Mouse (Mus musculus) lung, postnatal 0 days (tissue): Measurements from ENCODE around the gene 2410015M20Rik. TPM values are rescaled to one million over a fixed set of nuclear protein-coding genes. Genes with fewer than 3 reads are reported as not detected.
A peak's percentile ranks its signal among the peaks of the same experiment; 100 is the strongest.

Experiments
- ATAC-seq: fragments of 200-750 bp; cut with Nextera tagmentation; 2 replicates; pipeline ENCODE4 v1.8.0; 2017; ENCODE audit warnings: moderate library complexity
- DNase-seq: peaks from one replicate; pipeline ENCODE4 v3.0.0-alpha.2; 2016; ENCODE audit warnings: low spot score
- H3K27ac ChIP-seq: fragments of 300-500 bp; sonication (generic); 2 replicates; pipeline ENCODE4 v1.5.1; 2014; ENCODE audit warnings: antibody characterized with exemption, mild to moderate bottlenecking, low read length, mixed read lengths
- H3K27me3 ChIP-seq: fragments of 300-500 bp; sonication (generic); replicated peaks from 2 replicates; pipeline ENCODE4 v1.6.1; 2014; ENCODE audit warnings: low read length, mixed read lengths; ENCODE audit not compliant: insufficient read depth
- H3K36me3 ChIP-seq: fragments of 300-500 bp; sonication (generic); 2 replicates; pipeline ENCODE4 v1.6.1; 2014; ENCODE audit warnings: low read length, mixed read lengths; ENCODE audit not compliant: insufficient read depth
- H3K4me1 ChIP-seq: fragments of 300-500 bp; sonication (generic); 2 replicates; pipeline ENCODE4 v1.6.1; 2014; ENCODE audit warnings: antibody characterized with exemption, low read depth, low read length, mixed read lengths; ENCODE audit not compliant: insufficient read depth
- H3K4me2 ChIP-seq: fragments of 300-500 bp; sonication (generic); replicated peaks from 2 replicates; pipeline ENCODE4 v1.6.1; 2014; ENCODE audit warnings: low read depth, mild to moderate bottlenecking, low read length, moderate library complexity, mixed read lengths
- H3K4me3 ChIP-seq: fragments of 300-500 bp; sonication (generic); 2 replicates; pipeline ENCODE4 v1.5.1; 2014; ENCODE audit warnings: low read depth, low read length
- H3K9ac ChIP-seq: fragments of 300-500 bp; sonication (generic); replicated peaks from 2 replicates; pipeline ENCODE4 v1.6.1; 2014; ENCODE audit warnings: low read depth, mild to moderate bottlenecking
- H3K9me3 ChIP-seq: fragments of 300-500 bp; sonication (generic); 2 replicates; pipeline ENCODE4 v1.6.1; 2016; ENCODE audit warnings: low read length, mixed read lengths
- CTCF ChIP-seq: IDR thresholded peaks from 2 replicates; pipeline ENCODE4 v1.5.1; 2016; ENCODE audit warnings: antibody characterized with exemption, mild to moderate bottlenecking
- EP300 ChIP-seq: IDR thresholded peaks from 2 replicates; pipeline ENCODE4 v1.6.1; 2016; ENCODE audit warnings: antibody characterized with exemption, mild to moderate bottlenecking, control low read depth
- WGBS: fragments of 180-500 bp; shearing (Covaris S2); extraction: QIAGEN DNeasy Blood & Tissue Kit; methylation state at CpG from one replicate; pipeline ENCODE4 v1.1.7; 2014; 5-methylcytosine and 5-hydroxymethylcytosine counted together
- polyA plus RNA-seq: library from polyadenylated mRNA; unstranded; fragments of >200 nt; fragmentation: Nextera tagmentation; extraction: Ambion mirVana; gene quantifications from 2 replicates; pipeline ENCODE4 v1.2.1, GENCODE M21; 2015

Gene 2410015M20Rik
- polyA plus RNA-seq, 1 experiment from 2014 or later, result 230 TPM

GRCm38 (mm10) chr17:56611861-56612564 is 2.4 kb upstream of the 2410015M20Rik start:
- Histone ChIP-seq H3K4me3 (no peak overlapping the region), H3K27ac (no peak overlapping the region), H3K27me3 (no peaks in the 10 kb centered on the region), H3K4me1 (peaks cover 14% of the 10 kb centered on the region), H3K36me3 (peaks cover 1% of the 10 kb centered on the region; the same call in 1 of the 2 replicates), H3K4me2 (no peak overlapping the region), H3K9ac (no peak overlapping the region), H3K9me3 (no peaks in the 10 kb centered on the region)
- DNase-seq (peak; percentile 73), ATAC-seq (peak; percentile 10; the same call in 1 of the 2 replicates)
- TF ChIP-seq EP300 (no peak), CTCF (no peak)
- 19% methylated on average over 14 of the region's 14 CpGs for WGBS

- H3K36me3 ChIP-seq, result peaks cover 8% of the 10 kb centered on the region; the same call in 1 of the 2 replicates
- H3K4me2 ChIP-seq, result no peak overlapping the region
- no peak overlapping the region for H3K9ac ChIP-seq
- no peaks in the 10 kb centered on the region for H3K27me3 ChIP-seq
- DNase-seq (peak; percentile 29), ATAC-seq (no peak)
- H3K4me3 ChIP-seq, result no peak overlapping the region
- 70% methylated on average over 2 of the region's 2 CpGs for WGBS
- no peak for TF ChIP-seq CTCF
- no peak for TF ChIP-seq EP300
- H3K9me3 ChIP-seq, result no peaks in the 10 kb centered on the region
- H3K27ac ChIP-seq, result peak overlapping the region; percentile 20; the same call in 1 of the 2 replicates
- H3K4me1 ChIP-seq, result peaks cover 14% of the 10 kb centered on the region
These were observed 1.8 kb upstream of the 2410015M20Rik start for GRCm38 (mm10) chr17:56611323-56611722.

GRCm38 (mm10) chr17:56608699-56609098 is 872 bp downstream of the 2410015M20Rik start:
- Histone ChIP-seq H3K4me2 (peak overlapping the region; percentile 59), H3K36me3 (peaks cover 19% of the 10 kb centered on the region; the same call in 1 of the 2 replicates), H3K4me1 (peaks cover 9% of the 10 kb centered on the region), H3K27me3 (no peaks in the 10 kb centered on the region), H3K27ac (peak overlapping the region; percentile 78), H3K9ac (peak overlapping the region; percentile 83), H3K9me3 (no peaks in the 10 kb centered on the region), H3K4me3 (peak overlapping the region; percentile 65; the same call in 1 of the 2 replicates)
- DNase-seq (no peak), ATAC-seq (no peak)
- TF ChIP-seq CTCF, result no peak
- TF ChIP-seq EP300, result no peak
- WGBS, result 34% methylated on average over 5 of the region's 5 CpGs

- no peak for ATAC-seq
- peaks cover 9% of the 10 kb centered on the region for H3K4me1 ChIP-seq
- no peak overlapping the region for H3K27ac ChIP-seq
- no peak overlapping the region for H3K4me2 ChIP-seq
- no peak for DNase-seq
- H3K9me3 ChIP-seq, result no peaks in the 10 kb centered on the region
- TF ChIP-seq CTCF (no peak), EP300 (no peak)
- no peaks in the 10 kb centered on the region for H3K27me3 ChIP-seq
- WGBS, result 74% methylated on average over 3 of the region's 3 CpGs
- H3K36me3 ChIP-seq, result peaks cover 30% of the 10 kb centered on the region
- H3K4me3 ChIP-seq, result no peak overlapping the region
- H3K9ac ChIP-seq, result no peak overlapping the region
These were observed 2.0 kb downstream of the 2410015M20Rik start for GRCm38 (mm10) chr17:56607521-56608062.

GRCm38 (mm10) chr17:56605431-56605830 is 4.1 kb downstream of the 2410015M20Rik start:
- Histone ChIP-seq H3K27me3 (no peaks in the 10 kb centered on the region), H3K4me1 (peaks cover 8% of the 10 kb centered on the region), H3K4me3 (no peak overlapping the region), H3K9me3 (no peaks in the 10 kb centered on the region), H3K4me2 (no peak overlapping the region), H3K9ac (no peak overlapping the region), H3K27ac (no peak overlapping the region), H3K36me3 (peaks cover 42% of the 10 kb centered on the region)
- TF ChIP-seq CTCF (no peak), EP300 (no peak)
- DNase-seq, result no peak
- no peak for ATAC-seq
- 87% methylated on average over 9 of the region's 9 CpGs for WGBS

GRCm38 (mm10) chr17:56604422-56604821 is 5.1 kb downstream of the 2410015M20Rik start:
- no peak overlapping the region for H3K9ac ChIP-seq
- H3K36me3 ChIP-seq, result peaks cover 50% of the 10 kb centered on the region
- no peak for ATAC-seq
- H3K4me3 ChIP-seq, result no peak overlapping the region
- 88% methylated on average over 3 of the region's 3 CpGs for WGBS
- no peak overlapping the region for H3K27ac ChIP-seq
- H3K9me3 ChIP-seq, result no peaks in the 10 kb centered on the region
- no peak for DNase-seq
- H3K27me3 ChIP-seq, result no peaks in the 10 kb centered on the region
- no peak for TF ChIP-seq CTCF
- TF ChIP-seq EP300, result no peak
- no peak overlapping the region for H3K4me2 ChIP-seq
- H3K4me1 ChIP-seq, result peaks cover 4% of the 10 kb centered on the region
